Mouse (Mus musculus): Measurements from ENCODE around the gene Cdc14b. TPM values are rescaled to one million over a fixed set of nuclear protein-coding genes. Genes with fewer than 3 reads are reported as not detected.

Gene Cdc14b
- polyA plus RNA-seq (2012; rRNA removed) = 2.4 and 3.4 TPM in 2 replicates

GRCm38 (mm10) chr13:64274879-64275753, at the start of gene Cdc14b:
Gene Cdc14b, minus strand, starts transcription at chr13:64275290.

DNA sequence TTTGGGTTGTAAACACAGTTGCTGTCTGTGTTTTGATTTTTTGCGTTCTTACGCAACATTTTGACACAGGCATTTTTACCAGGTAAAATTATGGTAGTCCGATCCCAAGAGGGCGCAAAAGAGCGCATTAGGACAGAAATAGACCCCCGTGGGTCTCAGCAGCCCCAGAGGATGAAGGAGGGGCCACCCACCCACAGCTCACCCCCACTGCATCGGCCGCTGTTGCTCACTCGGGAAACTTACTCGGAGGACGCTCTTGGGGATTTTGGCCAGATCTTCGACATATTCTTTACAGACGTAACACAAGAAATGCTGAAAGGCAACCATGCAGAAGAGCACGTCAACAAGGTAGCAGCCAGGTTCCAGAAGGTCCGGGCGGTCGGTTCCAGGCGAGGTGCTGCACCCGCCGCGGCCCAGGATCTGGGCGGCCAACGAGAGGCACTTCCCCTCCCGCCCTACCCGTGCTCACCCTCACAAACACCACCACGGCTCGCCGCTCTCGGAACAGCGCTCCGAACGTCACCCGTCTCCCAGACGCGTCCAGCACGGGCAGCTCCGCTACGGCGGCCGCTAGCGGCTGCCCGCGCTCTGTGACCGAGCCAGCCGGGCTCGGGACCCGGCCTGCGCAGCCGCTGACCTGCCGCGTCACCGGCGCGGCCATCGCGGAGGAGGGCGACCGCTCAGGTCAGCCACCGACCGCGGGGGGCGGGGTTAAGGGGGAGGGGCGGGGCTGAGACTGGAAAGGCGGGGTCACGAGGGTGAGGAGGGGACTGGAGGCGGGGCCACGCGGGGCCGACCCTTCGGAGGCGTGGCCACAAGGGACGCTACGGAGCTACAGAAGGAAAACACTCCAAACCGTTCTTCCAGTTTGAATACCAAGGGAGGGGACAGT, 37.2 kb upstream of the Cdc14b start, which contains the start of gene Aaed1:
Gene Aaed1 (minus strand): TSS at position 687 of the 892 bp plus-strand sequence.

DNA sequence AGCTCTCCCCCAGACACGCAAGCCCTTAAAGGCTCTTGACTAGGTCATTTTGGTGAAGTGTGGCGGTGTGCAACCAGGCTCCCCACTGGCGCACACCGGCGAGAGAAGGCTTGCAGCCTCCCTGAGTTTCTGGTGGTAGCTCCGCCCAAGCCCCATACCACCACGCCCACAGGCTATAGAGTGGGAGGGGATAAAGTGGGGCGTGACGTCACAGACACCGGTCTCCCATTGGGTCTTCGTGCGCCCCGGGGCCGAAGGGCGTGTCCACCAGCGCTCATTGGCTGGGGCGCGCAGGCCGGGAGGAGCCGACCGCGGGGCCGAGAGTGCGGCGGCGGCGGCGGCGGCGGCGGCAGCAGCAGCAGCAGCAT, 113.6 kb downstream of the Cdc14b start, which contains the start of gene Habp4:
Gene Habp4 (plus strand): TSS at position 277 of the 368 bp plus-strand sequence.

GRCm38 (mm10) chr13:64153083-64153682, 121.9 kb downstream of the Cdc14b start, which contains the start of gene Zfp367:
Gene Zfp367, minus strand, starts transcription at chr13:64153202.

Other genes with a start within 250 kb of the Cdc14b start
- gene Hsd17b3, start 186.1 kb downstream of the Cdc14b start, polyA plus RNA-seq (2012; rRNA removed) = not detected in 2 replicates
- gene Slc35d2, start 145.9 kb downstream of the Cdc14b start, polyA plus RNA-seq (2012; rRNA removed) = 3.2 and 6.4 TPM in 2 replicates
- 4.5 and 4.7 TPM in 2 replicates for gene Zfp367, start 122.1 kb downstream of the Cdc14b start, polyA plus RNA-seq (2012; rRNA removed)
- 11.8 and 15.3 TPM in 2 replicates for gene Habp4, start 113.5 kb downstream of the Cdc14b start, polyA plus RNA-seq (2012; rRNA removed)
- gene Aaed1, start 37.4 kb upstream of the Cdc14b start, polyA plus RNA-seq (2012; rRNA removed) = 10.8 and 13.6 TPM in 2 replicates
- gene Ctsl, start 95.6 kb upstream of the Cdc14b start, polyA plus RNA-seq (2012; rRNA removed) = 47.0 and 67.9 TPM in 2 replicates
- 14.3 and 17.6 TPM in 2 replicates for gene Cdk20, start 157.0 kb upstream of the Cdc14b start, polyA plus RNA-seq (2012; rRNA removed)
- not detected in 2 replicates for gene Fam240b, start 222.5 kb upstream of the Cdc14b start, polyA plus RNA-seq (2012; rRNA removed)

Measured in colon, adult 2 months (tissue).